Mouse (Mus musculus): ENCODE data around the gene Rtkn2.

DNA sequence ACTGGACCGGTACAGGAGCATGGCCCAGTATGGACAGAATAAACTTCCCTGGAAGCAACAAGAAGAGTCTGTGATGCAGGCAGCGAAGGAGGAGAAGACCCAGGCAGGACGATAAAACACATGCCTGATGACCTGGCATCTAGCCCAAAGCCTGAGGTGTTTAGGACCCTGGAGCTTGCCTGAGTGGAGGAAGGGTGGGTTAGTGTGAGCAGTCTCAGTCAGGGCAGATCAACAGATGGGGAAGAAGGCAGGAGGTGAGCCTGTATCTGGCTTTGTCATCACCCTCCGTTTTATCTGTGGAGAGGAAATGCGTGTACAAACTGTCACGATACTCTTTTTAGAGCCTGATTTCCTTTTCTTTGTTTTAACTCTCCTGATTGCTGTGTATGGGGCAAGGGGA, 102.3 kb downstream of the Rtkn2 start:
- TF ChIP-seq CTCF (IDR thresholded peaks at IDR 0.05; ENCODE audit: low read depth, low read length), result no peak
- no peak for TF ChIP-seq TAL1 (conservative IDR thresholded peaks at IDR 0.05; ENCODE audit: low read depth, low read length)
- no peak for TF ChIP-seq POLR2AphosphoS5 (IDR thresholded peaks at IDR 0.05; ENCODE audit: insufficient replicate concordance, low read depth, low read length)
- no peak for TF ChIP-seq GATA1 (IDR thresholded peaks at IDR 0.05; ENCODE audit: borderline replicate concordance, low read length)

Measured in G1E (cell line).